Mouse (Mus musculus) testis, adult 2 months (tissue): ENCODE measurements around the gene Zmynd12.

Source experiments
- CTCF ChIP-seq: fragments of 200-500 bp; IDR thresholded peaks from 2 replicates; pipeline ENCODE4 v1.5.1; 2012; ENCODE audit warnings: low read depth, mild to moderate bottlenecking, inconsistent platforms, low read length, moderate library complexity; ENCODE audit not compliant: control insufficient read depth, insufficient read depth, insufficient replicate concordance
- POLR2A ChIP-seq: fragments of 200-500 bp; IDR thresholded peaks from 2 replicates; pipeline ENCODE4 v1.6.1; 2012; ENCODE audit warnings: low read depth, mild to moderate bottlenecking, inconsistent platforms, low read length, moderate library complexity; ENCODE audit not compliant: control insufficient read depth

DNA sequence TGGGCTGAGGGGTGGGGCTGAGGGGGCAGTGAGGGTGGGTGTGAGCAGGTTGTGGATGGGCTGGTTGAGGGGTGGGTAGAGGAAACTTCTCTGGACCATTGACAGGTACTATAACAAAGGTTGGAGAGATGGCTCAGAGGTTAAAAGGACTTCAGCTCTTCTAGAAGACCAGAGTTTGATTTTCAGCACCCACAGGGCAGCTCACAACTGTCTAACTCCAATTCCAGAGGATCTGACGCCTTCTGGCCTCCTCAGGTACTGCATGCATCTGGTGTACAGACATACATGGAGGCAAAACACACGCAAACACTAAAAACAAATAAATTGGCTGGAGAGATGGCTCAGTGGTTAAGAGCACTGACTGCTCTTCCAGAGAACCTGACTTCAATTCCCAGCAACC, 89.0 kb downstream of the Zmynd12 start:
- TF ChIP-seq CTCF = no peak
- no peak for TF ChIP-seq POLR2A
